Mouse (Mus musculus): ENCODE results near the gene Htr6. TPM values are rescaled to one million over a fixed set of nuclear protein-coding genes. Genes with fewer than 3 reads are reported as not detected.

The Htr6 gene
- total RNA-seq, 2 experiments from 2014 or later, result 7.9 to 8.5 TPM

GRCm38 (mm10) chr4:139011201-139011702 is 64.1 kb downstream of the Htr6 start:
- no peak for DNase-seq (ENCODE audit: low spot score in 2 of 2)

Other genes with a start within 250 kb of the Htr6 start
- 1 to 10 TPM; 1.3 to 3.1 TPM for gene Pla2g5, start 212.1 kb downstream of the Htr6 start, total RNA-seq (2021)
- not detected for gene Gm13030, start 201.6 kb downstream of the Htr6 start, total RNA-seq (2021)
- gene Pla2g2e, start 197.6 kb downstream of the Htr6 start, total RNA-seq (2021), result not detected
- 10 to 100 TPM; 10.7 to 11.5 TPM for gene Otud3, start 161.6 kb downstream of the Htr6 start, total RNA-seq (2021)
- not detected for gene Rnf186, start 108.5 kb downstream of the Htr6 start, total RNA-seq (2021)
- gene Tmco4, start 102.7 kb downstream of the Htr6 start, total RNA-seq (2021), result 1 to 10 TPM; 2.1 to 3.0 TPM
- gene Nbl1, start 17.4 kb upstream of the Htr6 start, total RNA-seq (2021), result 10 to 100 TPM; 77.4 to 93.7 TPM
- gene Minos1, start 55.5 kb upstream of the Htr6 start, total RNA-seq (2021), result 100 to 1,000 TPM; 212 to 218 TPM
- 100 to 1,000 TPM; 406 to 431 TPM for gene Capzb, start 117.3 kb upstream of the Htr6 start, total RNA-seq (2021)
- gene Pqlc2, start 235.1 kb upstream of the Htr6 start, total RNA-seq (2021), result 10 to 100 TPM; 11.9 to 16.8 TPM
- 10 to 100 TPM; 28.2 to 29.7 TPM for gene Akr7a5, start 235.2 kb upstream of the Htr6 start, total RNA-seq (2021)

Data from layer of hippocampus, postnatal 14 days (tissue).